7 mouse cellular contexts compared by ENCODE assay signal in genomic region chr14:22808595-22809166, GRCm38 (mm10).
A peak's percentile ranks its signal among the peaks of the same experiment; 100 is the strongest.
DNase-seq lines count a peak whose midpoint lies in the region; ATAC-seq and TF ChIP-seq lines count a peak whose summit lies in the region.

No protein-coding gene starts in this region.

- TF ChIP-seq EP300 in stomach, postnatal 0 days (optimal IDR thresholded peaks at IDR 0.05), result no peak

- no peak for DNase-seq in neural tube, embryonic 11.5 days (ENCODE audit: low spot score)
- DNase-seq in neural tube, embryonic 10.5 days (ENCODE audit: extremely low spot score, low spot score), result no peak
- DNase-seq in stomach, postnatal 0 days (ENCODE audit: low spot score), result no peak
- no peak for DNase-seq in left cerebral cortex, adult 2 months (ENCODE audit: extremely low spot score in 1 of 2, low spot score in 2 of 2)
- DNase-seq in right cerebral cortex, adult 18-20 months, result no peak

- no peak overlapping the region for H3K4me2 ChIP-seq in neural tube, embryonic 11.5 days (ENCODE audit: low read depth)
- H3K4me2 ChIP-seq in heart, embryonic 15.5 days, result 0 out of 2 replicates have a peak overlapping the region, but pooled peaks have one; percentile 61
- no peak overlapping the region for H3K4me2 ChIP-seq in limb, embryonic 13.5 days (replicated peaks)
- H3K4me2 ChIP-seq in stomach, postnatal 0 days (replicated peaks; ENCODE audit: low read depth), result no peak overlapping the region

- WGBS in neural tube, embryonic 11.5 days, result 21% methylated on average over 5 of the region's 5 CpGs
- 47% methylated on average over 5 of the region's 5 CpGs for WGBS in heart, embryonic 15.5 days
- 35% methylated on average over 5 of the region's 5 CpGs for WGBS in limb, embryonic 13.5 days
- whole genome bisulfite sequencing in stomach, postnatal 0 days, result 38% methylated on average over 5 of the region's 5 CpGs

- H3K27me3 ChIP-seq in neural tube, embryonic 11.5 days (ENCODE audit: control insufficient read depth, insufficient read depth, low read length), result no peaks in the 10 kb centered on the region
- H3K27me3 ChIP-seq in heart, embryonic 15.5 days, result no peaks in the 10 kb centered on the region
- H3K27me3 ChIP-seq in limb, embryonic 13.5 days, result peaks cover 15% of the 10 kb centered on the region
- no peaks in the 10 kb centered on the region for H3K27me3 ChIP-seq in stomach, postnatal 0 days (ENCODE audit: control insufficient read depth, insufficient read depth, low read length)

- H3K27ac ChIP-seq in neural tube, embryonic 11.5 days (ENCODE audit: low read depth, low read length), result no peak overlapping the region
- H3K27ac ChIP-seq in heart, embryonic 15.5 days, result no peak overlapping the region
- peak overlapping the region; percentile 39; the same call in 1 of the 2 replicates for H3K27ac ChIP-seq in limb, embryonic 13.5 days
- peak overlapping the region; percentile 41; the same call in 1 of the 2 replicates for H3K27ac ChIP-seq in stomach, postnatal 0 days (replicated peaks)
- H3K27ac ChIP-seq in left cerebral cortex, adult 2 months, result no peak overlapping the region

- H3K4me1 ChIP-seq in neural tube, embryonic 11.5 days (ENCODE audit: control insufficient read depth, insufficient read depth, low read length), result peaks cover 20% of the 10 kb centered on the region
- H3K4me1 ChIP-seq in heart, embryonic 15.5 days (replicated peaks), result peaks cover 10% of the 10 kb centered on the region
- peaks cover 47% of the 10 kb centered on the region for H3K4me1 ChIP-seq in limb, embryonic 13.5 days
- peaks cover 4% of the 10 kb centered on the region; the same call in 1 of the 2 replicates for H3K4me1 ChIP-seq in stomach, postnatal 0 days (replicated peaks; ENCODE audit: control insufficient read depth, insufficient read depth)

- peak; percentile 60 for ATAC-seq in neural tube, embryonic 11.5 days (ENCODE audit: insufficient read depth, low FRiP score, low TSS enrichment)
- ATAC-seq in heart, embryonic 15.5 days (replicated peaks; ENCODE audit: insufficient number of reproducible peaks, insufficient read depth, low FRiP score, low read depth), result no peak
- ATAC-seq in limb, embryonic 13.5 days (ENCODE audit: low FRiP score, low read depth), result 0 out of 2 replicates have a peak, but pooled peaks have one; percentile 28
- no peak for ATAC-seq in stomach, postnatal 0 days (ENCODE audit: low FRiP score, low TSS enrichment)

- no peak overlapping the region for H3K4me3 ChIP-seq in neural tube, embryonic 11.5 days (ENCODE audit: low read depth, low read length)
- H3K4me3 ChIP-seq in heart, embryonic 15.5 days, result no peak overlapping the region
- H3K4me3 ChIP-seq in limb, embryonic 13.5 days, result no peak overlapping the region
- no peak overlapping the region for H3K4me3 ChIP-seq in stomach, postnatal 0 days (ENCODE audit: low read depth, low read length)
- no peak overlapping the region for H3K4me3 ChIP-seq in left cerebral cortex, adult 2 months

- TF ChIP-seq CTCF in stomach, postnatal 0 days (IDR thresholded peaks at IDR 0.05; ENCODE audit: low read depth), result no peak
- TF ChIP-seq CTCF in left cerebral cortex, adult 2 months (IDR thresholded peaks at IDR 0.05), result no peak

- no peak overlapping the region for H3K9ac ChIP-seq in neural tube, embryonic 11.5 days (ENCODE audit: low read length)
- H3K9ac ChIP-seq in heart, embryonic 15.5 days, result no peak overlapping the region
- H3K9ac ChIP-seq in limb, embryonic 13.5 days, result no peak overlapping the region
- H3K9ac ChIP-seq in stomach, postnatal 0 days (ENCODE audit: low read length), result no peak overlapping the region

- intact Hi-C loops in left cerebral cortex, adult 2 months (cut with DNase I), result loop anchor here (2.0 to 10.0 kb wide), 4 partner anchors 56 to 822 kb away; no protein-coding TSS in a partner anchor

- H3K36me3 ChIP-seq in neural tube, embryonic 11.5 days (ENCODE audit: control insufficient read depth, insufficient read depth, low read length), result no peaks in the 10 kb centered on the region
- no peaks in the 10 kb centered on the region for H3K36me3 ChIP-seq in heart, embryonic 15.5 days
- H3K36me3 ChIP-seq in limb, embryonic 13.5 days, result no peaks in the 10 kb centered on the region
- no peaks in the 10 kb centered on the region for H3K36me3 ChIP-seq in stomach, postnatal 0 days (ENCODE audit: control insufficient read depth, insufficient read depth, low read length)

- no peaks in the 10 kb centered on the region for H3K9me3 ChIP-seq in neural tube, embryonic 11.5 days (ENCODE audit: control insufficient read depth, low read length)
- H3K9me3 ChIP-seq in heart, embryonic 15.5 days (replicated peaks), result no peaks in the 10 kb centered on the region
- no peaks in the 10 kb centered on the region for H3K9me3 ChIP-seq in limb, embryonic 13.5 days
- no peaks in the 10 kb centered on the region for H3K9me3 ChIP-seq in stomach, postnatal 0 days (ENCODE audit: control insufficient read depth, low read length)

Comparison
In these comparisons a context has a peak if more than half of its experiments do, and no peak if none do; other contexts are left out.
1. ATAC-seq: peak in neural tube, embryonic 11.5 days (single experiment) and limb, embryonic 13.5 days (single experiment); none in heart, embryonic 15.5 days (single experiment) and stomach, postnatal 0 days (single experiment).
2. H3K27ac ChIP-seq: peak in limb, embryonic 13.5 days (single experiment) and stomach, postnatal 0 days (single experiment); none in neural tube, embryonic 11.5 days (single experiment), heart, embryonic 15.5 days (single experiment) and left cerebral cortex, adult 2 months (single experiment).